Mouse (Mus musculus) CD4-positive, CD25-positive, alpha-beta regulatory T cell, adult 4 months (primary cell): ENCODE results near the gene Doc2a. TPM values are rescaled to one million over a fixed set of nuclear protein-coding genes. Genes with fewer than 3 reads are reported as not detected.

Experiments
- ATAC-seq: one replicate; pipeline ENCODE4 v1.8.0; 2017
- polyA plus RNA-seq, 2 experiments: library from polyadenylated mRNA; unstranded; fragments of 100-300 nt; shearing (Covaris generic); gene quantifications; one replicate each; pipeline ENCODE4 v1.2.1; 2017

Doc2a gene
- polyA plus RNA-seq: not detected

GRCm38 (mm10) chr7:126847116-126847420 is at the start of gene Doc2a:
TSS of gene Doc2a (plus strand) at chr7:126847416.
- ATAC-seq: no peak

GRCm38 (mm10) chr7:126798127-126799049 is 48.8 kb upstream of the Doc2a start:
- ATAC-seq: peak; percentile 19

DNA sequence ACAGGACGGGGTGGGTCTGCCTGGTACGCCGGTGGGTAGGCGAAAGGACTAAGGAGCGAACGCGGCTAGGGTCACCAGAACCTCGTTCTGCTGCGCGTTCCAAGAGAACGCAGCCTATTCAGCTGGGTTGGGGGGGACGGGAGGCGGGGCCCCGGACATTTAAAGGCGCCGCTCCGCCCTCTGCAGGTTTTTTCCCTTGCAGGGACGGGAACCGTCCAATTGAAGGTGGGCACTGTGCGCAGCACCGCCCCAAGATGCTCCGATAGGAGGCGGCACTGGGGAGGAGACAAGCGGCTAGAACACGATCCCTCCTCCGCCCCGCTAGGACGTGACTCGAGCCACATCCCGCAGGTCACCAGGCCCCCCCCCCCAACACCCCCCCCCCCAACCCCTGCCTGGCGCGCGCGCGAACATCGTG is 48.2 kb upstream of the Doc2a start:
- peak; percentile 88 for ATAC-seq

- ATAC-seq: peak; percentile 74
These were observed 47.5 kb upstream of the Doc2a start for GRCm38 (mm10) chr7:126799468-126800268.

DNA sequence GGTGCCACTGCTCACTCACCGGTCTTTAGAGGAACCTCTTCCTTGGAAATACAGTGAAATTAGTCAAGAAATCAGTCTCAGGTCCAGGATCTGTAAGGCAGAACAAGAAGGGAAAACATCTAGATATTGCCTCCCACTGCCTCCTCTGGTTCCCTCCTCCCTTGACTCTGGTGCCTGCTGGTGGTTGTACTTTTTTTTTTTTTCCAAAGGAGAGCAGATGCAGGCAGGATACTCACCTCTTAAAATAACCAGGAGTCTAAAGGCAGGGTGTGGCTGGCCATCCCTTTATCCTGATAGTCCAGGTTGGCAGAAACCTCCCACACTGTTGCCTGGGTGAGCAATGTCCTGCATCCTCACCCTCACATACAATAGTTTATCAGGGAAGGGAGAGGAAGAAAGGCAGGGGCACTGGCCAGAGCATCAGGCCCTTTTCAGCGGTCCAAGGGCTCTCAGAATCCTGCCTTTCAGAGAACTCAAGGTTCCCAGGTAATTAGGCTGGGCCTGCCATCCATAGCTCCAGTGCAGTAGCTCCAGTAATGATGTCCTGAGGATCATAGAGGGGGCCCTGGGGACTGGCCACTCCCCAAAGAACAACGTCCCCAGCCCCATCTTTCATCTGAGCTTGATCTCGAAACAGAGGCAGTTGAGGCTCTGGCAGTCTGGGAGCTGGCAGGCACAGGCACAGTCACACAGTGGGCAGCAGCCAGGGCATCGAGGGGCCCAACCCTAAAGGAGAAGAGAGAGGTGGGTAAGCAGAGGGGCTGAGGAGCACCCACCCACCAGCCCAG is 46.8 kb upstream of the Doc2a start:
- ATAC-seq: no peak

DNA sequence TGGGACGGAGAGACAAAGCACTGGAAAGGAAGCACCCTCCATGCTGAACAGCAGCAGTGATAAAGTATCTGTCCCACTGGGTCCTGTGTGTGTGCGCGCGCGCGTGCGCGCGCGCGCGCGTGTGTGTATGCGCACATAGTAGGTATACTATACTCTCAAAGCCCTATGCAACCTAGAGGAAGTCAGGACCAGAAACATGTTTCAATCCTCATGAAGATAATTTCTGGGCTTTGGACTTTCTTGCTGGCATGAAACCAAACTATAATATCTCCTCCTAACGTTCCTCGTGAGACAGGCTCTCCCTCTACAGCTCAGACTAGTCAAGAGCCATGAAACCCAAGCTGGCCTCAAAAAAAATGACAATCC is 46.2 kb upstream of the Doc2a start:
- no peak for ATAC-seq

DNA sequence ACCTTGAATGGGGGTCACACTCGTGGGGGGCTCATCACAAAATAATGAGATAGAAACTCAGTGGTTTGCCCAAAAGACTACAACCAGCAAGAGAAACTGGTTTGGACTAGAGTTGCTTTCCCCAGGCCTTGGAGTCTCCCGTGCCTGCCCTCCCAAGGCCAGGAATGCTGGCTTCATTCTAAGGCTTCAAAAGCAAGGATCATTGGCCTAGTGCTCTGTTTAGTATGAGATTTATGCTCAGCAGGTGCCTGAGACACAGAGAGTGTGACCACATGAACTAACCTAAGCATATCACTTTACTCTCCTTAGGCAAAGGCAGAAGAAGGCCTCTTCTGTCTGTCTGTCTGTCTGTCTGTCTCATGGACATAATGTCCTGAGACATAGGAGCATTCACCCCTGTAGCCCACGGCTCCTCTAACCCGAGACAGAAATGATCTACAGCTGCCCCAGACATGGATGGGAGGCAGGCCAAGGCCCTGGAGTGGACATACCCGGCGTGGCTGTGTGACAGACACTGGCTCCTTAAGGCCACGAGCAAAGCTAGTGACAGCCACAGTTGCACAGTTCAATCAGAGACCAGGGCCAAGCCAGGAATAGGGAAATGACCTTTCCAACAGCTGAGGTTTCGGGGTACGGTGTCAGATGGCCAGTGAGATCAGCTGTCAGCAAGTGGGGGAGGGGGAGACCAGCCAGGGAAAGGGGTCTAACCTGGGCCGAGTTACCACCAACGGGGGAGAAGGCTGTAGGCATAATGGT is 44.9 kb upstream of the Doc2a start:
- no peak for ATAC-seq

DNA sequence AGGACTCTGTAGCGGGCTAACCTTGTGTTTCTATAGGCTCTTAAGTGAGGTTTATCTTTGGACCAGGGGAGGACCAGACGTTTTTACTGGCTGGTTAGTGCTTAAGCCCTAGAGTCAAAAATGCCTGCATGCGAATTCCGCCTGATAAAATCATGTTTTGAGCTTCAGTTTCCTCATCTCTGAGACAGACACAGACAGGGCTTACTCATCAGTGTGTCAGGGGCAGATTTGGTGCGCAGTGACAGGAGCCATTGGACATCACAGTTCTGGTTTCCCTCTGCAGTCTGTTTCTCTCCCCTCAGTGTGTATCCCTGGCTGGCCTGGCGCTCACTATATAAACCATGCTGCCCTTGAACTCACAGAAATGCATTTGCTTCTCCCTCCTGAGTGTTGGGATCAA is 44.0 kb upstream of the Doc2a start:
- ATAC-seq: no peak

DNA sequence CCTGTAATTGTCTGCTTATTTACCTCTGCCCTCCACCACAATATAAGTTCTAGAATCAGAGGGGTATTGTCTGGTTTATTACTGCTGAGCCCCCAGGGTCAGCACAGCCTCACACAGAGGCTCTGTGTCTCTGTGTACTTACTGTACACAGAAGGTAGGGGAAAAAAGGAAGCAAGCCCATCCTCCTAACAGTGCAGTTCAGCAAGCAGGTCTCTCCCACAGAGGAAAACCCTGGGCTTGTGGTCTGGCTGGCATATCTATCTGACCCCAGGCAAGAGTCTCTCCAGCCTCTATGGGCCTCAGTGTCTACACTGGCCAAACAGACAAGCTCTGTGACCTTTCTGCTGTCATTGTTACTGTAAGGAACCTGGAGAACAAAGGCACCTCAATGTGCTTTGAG is 43.5 kb upstream of the Doc2a start:
- ATAC-seq: no peak

GRCm38 (mm10) chr7:126806956-126807355 is 40.3 kb upstream of the Doc2a start:
- ATAC-seq: no peak

DNA sequence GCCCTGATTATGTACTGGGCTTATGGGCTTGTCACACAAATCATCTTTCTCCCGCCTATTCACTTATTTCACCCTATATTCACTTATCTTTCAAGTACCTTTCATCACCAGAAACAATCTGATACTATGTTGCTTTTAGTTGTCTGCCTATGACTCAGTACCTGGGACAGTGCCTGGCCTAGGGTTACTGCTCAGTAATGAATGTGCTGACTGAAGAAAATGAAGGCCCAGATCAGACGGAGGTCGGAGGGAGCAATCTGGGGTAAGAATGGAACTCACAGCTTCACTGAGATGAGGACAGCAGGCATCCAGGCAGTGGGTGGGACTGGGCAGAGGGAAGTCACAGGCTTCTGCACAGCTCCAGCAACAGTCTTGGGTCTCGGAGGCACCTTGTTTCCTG is 39.8 kb upstream of the Doc2a start:
- no peak for ATAC-seq

GRCm38 (mm10) chr7:126808703-126809455 is 38.3 kb upstream of the Doc2a start:
- ATAC-seq: no peak

GRCm38 (mm10) chr7:126809723-126810369 is 37.4 kb upstream of the Doc2a start:
- no peak for ATAC-seq

DNA sequence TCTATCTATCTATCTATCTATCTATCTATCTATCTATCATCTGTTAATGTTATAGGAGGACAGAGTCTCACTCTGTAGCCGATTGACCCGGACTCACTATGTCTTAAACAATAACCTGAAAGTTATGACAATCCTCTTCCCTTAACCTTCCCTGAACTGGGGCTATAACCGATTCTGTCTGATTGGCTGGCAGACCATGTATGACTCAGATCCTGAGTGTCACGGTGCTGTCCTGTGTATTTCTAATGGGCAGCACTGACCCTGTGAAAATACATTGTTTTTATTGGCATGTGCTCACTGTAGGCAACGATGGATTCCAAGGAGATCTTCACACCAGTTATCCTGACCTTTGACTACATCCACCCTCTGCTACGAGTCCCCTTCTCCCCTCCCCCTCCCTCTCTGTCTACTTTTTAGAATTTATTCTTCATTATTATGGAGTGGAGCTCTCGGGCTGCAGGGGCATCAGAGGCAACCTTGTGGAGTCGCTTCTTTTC is 31.4 kb upstream of the Doc2a start:
- no peak for ATAC-seq

DNA sequence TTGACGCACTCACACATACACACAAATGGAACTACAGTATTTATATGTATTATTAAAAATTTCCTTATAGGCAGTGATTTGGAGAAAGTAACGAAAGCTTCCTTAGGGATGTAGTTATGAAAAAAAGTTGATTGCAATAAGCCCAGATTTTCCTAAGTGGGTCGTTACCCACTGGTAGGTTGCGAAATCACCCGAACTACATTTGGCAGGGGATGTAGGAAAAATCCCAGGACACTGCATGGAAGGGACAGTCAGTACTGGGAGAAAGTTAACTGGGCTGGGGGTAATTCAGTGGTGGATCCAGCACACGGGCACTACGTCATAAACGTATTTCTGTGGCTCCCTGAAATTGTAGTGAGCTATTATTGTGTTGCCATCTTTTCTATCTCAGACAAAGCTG is 30.7 kb upstream of the Doc2a start:
- ATAC-seq: no peak

DNA sequence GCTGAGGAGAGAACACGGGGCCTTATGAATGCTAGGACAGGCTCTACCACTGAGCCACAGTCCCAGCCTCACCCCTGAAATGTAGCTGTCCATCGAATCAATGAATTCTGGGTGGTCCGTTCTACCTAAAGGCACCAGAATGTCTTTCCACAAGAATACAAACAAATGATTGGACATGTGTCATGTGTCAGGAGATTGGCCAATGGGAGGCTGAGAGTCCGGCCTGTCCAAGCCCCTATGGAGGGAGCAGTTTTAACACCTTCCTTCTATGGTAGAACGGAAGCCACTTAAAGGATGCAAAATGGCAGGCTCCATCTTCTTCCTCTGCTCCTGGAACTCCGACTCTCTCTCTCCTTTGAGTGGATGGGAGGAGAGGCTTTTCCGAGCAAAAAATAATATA is 29.6 kb upstream of the Doc2a start:
- ATAC-seq: no peak

GRCm38 (mm10) chr7:126818818-126819217 is 28.4 kb upstream of the Doc2a start:
- ATAC-seq: no peak

- peak; percentile 71 for ATAC-seq
These were observed 25.2 kb upstream of the Doc2a start for GRCm38 (mm10) chr7:126821835-126822511.

GRCm38 (mm10) chr7:126822741-126823140 is 24.5 kb upstream of the Doc2a start:
- ATAC-seq: no peak

DNA sequence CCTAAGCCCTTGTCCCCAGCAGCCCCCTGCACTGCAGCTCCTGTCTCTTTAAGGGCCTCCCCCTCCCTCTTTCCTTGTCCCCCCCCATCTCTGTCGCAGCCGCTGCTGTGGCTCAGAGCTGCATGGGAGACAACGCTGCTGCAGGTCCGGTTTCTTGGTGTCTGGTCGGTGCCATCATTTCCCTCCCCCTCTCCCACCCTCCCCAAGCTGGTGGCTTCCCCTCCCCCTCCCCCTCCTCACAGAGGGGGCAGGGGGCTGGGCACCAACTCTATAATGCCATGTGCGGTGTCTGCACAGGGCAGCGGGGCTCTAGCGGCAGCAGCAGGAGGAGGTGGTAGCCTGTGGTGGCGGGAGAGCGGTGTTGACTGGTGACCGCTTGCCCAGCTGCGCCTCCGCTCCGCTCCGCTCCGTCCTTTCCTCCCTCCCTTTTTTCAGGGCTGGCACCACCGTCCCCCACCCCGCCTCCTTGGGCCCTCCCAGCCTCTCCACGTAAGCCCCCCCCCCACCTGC is 24.0 kb upstream of the Doc2a start:
- no peak for ATAC-seq
